Mouse (Mus musculus): Measurements from ENCODE around the gene Mup22.
"Not testable (repeated sequence)": the region's sequence is repeated elsewhere in the genome, so short reads cannot be mapped to it uniquely, and the experiment has no call there.

- not testable (repeated sequence) for TF ChIP-seq ZNF384 (IDR thresholded peaks at IDR 0.05; ENCODE audit: low read depth, low read length); ZC3H11A (IDR thresholded peaks at IDR 0.05; ENCODE audit: borderline replicate concordance, low read depth, low read length); CHD2 (IDR thresholded peaks at IDR 0.05; ENCODE audit: low read depth, low read length); MAFK (IDR thresholded peaks at IDR 0.05; ENCODE audit: insufficient read depth, low read depth, low read length); HCFC1 (IDR thresholded peaks at IDR 0.05; ENCODE audit: borderline replicate concordance, insufficient read depth, low read length)
Observed at GRCm38 (mm10) chr4:60821363-60821762, at the start of gene Mup22.

Data from ES-E14 (cell line).